Mouse (Mus musculus) WW6 (cell line): ENCODE measurements at regions not wholly inside any gene's neighbourhood (a gene's known extent, or its start where the extent isn't known, plus 50 kb on each side); places are given as distances from the start of the nearest gene placed in this dataset.

ENCODE experiments used
- DNase-seq: peaks from one replicate; pipeline ENCODE4 v3.0.0-alpha.2; 2013; ENCODE audit warnings: low read depth, low spot score

DNA sequence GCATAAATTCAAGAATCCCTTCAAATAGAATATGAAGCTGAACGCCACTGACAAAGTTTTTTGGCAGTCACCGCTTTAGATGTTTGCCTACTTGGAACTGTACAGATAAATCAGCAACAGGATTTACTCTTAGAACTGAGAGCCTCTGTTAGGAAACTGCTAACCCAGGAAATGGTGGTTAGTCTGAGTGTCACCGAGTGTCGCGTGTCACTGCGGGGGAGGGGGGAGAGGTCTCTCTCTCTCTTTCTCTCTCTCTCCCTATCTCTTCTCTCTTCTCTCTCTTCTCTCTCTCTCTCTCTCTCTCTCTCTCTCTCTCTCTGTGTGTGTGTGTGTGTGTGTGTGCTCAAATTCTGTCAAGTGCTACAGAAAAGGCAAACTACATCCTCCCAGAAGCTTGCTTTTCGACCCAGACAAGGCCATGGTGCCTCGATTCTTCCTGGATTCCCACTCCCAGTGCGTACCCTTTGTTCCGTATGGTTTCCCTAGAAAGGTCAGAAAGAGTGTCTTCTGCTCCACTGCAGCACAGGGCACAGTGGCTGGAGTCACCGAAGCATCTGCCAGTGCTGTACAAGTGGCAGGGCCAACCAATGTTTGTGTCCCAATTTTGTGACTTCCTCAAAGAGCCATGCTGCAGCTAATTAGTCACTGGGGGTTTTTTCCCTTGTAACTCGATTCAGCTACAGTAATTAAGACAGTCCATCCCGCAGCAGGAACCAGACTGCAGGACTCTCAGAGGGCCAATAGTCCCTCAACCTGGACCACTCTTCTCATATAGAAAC is 87.0 kb downstream of the Cog6 start:
- no peak for DNase-seq

DNA sequence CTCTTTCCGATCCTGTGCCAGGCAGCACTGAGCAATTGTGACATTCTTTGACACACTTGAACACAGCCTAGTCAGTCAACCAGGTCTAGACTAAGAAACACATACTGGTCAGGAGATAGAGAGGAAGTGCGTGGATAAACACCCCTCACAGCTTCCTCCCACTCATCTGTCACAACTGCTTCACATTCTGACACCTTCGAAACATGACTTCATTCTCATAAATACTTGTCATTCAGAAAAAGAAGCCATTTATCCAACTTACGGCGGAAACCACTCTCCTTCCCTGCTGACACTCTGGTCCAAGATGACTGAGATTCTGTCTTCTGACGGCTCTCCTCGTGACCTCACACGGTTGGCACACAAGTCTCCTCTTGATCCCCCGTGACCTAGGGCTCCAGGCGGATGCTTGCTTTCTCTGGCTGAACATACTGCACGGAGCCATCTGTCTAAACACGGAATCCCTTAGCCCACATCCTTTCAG is 89.6 kb downstream of the Cog6 start:
- DNase-seq: no peak

DNA sequence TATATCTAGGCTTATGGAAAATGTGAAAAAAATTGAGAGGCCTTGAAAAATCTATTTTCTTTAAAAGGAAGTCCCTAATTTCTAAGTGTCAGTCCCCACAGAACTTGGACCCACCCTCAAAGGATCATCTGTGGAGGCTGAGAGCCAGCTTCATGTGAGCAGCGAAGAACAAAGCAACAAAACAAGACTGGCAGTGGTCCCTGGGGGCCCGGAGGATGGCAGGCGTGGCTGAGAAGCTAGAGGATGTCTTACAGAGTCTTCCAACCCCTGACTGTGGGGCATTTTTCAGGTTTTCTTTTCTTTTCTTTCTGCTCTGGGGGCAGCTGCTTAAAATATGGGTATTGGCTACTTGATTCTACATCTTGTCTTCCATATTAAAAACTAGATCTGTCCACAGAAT is 90.5 kb downstream of the Cog6 start:
- DNase-seq: no peak

DNA sequence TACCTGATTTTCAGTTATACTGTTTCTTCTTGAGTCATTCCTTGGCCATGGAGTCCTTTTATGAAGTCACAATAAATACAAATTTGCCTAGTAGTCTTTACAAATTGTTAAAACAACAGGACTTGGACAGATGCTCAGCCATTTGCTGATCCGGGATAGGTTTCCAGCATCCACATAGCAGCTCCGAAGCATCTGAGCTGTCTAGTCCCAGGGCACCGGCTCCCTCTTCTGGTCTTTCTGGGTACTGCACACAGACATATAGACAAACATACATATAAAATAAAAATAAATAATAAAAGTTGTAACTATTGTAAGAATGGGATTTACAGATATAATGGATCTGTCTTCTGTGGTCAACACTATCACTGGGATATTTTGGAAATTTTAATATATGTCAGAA is 91.8 kb downstream of the Cog6 start:
- peak; percentile 4 for DNase-seq

DNA sequence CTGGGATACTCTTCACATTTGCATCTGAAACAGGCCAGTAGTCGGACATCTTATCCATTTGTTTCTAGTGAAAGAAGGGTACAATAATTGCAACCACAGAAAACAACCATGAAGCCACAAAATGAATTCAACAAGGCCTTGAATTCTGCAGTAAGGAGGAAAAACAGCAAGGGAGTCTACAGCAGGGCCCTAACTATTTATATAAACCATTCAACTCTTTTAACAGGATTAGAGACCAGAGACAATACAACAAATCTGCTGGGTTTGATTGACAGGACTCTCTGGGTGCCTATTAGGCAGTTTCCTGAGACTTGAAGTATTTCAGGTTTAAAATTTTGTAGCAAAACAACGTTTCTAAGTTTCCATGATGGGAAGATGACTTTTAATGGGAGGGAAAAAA is 92.4 kb downstream of the Cog6 start:
- no peak for DNase-seq

DNA sequence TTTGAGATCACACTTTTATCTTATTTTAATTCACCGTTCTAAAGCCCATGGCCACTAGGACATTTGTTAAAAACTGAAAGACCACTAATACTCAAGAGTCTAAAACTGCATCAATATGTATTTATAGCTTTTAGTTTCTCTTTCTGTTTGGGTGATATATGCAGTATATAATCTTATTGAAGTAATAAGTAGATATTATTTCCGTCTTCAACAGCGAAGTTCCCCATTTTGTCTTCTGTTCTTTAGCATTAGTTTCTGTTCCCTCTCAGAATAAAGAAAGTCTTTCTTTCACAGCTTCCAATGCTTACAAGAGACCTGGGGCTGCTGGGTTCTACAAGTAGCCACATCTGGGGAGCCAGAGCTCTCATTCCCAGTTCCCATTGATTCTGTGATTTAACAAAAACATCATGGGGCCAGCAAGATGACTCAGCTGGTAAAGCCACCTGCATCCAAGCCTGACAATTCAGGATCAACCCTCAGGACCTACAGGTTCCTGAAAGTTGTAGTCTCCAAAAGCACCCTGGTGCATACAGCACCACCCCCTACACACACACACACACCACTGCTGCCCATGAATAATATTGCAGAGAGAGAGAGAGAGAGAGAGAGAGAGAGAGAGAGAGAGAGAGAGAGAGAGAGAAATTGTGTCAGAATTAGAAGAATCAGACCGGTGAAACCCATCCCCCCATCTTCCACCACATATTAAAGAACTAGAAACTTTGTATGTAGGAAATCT is 93.0 kb downstream of the Cog6 start:
- no peak for DNase-seq

DNA sequence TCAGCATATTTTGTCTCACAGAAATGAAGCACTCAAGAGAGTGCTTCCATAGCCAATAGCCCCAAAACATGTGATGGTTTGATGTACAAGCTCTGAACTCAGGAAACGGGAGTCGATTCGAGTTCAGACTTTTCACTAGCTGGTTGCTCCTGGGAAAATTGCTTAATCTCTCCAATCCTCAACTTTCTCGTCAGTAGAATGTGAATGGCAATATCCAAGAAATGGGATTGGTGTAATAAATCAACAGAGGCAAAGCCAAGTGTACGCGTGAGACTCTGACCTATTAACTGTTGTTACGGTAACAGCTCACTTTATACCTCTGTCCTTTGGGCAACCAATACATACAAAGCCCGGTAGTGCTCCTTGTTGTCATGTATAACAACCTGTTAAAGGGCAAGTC is 94.6 kb downstream of the Cog6 start:
- no peak for DNase-seq

DNA sequence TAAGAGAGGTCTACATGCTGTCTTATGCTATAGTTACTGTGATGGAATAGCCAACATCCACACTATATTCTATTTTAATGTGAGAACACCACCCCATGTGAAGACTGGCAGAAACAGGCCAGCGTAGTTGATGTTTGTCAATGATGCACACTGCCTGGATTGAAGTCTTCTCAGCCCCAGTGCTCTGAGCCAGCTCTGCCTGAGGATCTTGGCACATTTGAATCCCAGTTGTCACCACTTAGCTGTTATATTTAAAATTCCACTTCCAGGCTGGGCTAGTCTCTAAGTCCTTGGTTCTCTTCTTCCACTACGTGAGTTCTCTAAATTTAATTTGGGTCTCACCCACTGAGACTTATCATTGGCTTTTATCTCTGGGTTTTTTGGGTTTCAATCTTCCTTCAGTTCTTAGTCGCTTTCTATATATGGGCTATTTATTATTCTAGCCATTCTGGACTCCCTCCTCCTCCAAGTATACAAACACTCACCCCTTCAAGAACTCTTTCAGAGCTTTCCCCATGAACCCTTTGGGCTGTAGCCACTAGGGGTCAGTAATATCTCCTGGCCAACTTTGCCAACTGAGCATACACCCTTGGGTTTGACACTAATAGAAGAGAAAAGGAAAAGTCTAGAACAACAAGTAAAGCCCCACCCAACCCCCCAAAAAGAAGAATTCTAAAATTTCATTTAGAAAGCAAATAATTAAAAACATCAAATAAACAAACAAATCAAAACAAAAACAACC is 110.0 kb downstream of the Cog6 start:
- no peak for DNase-seq

DNA sequence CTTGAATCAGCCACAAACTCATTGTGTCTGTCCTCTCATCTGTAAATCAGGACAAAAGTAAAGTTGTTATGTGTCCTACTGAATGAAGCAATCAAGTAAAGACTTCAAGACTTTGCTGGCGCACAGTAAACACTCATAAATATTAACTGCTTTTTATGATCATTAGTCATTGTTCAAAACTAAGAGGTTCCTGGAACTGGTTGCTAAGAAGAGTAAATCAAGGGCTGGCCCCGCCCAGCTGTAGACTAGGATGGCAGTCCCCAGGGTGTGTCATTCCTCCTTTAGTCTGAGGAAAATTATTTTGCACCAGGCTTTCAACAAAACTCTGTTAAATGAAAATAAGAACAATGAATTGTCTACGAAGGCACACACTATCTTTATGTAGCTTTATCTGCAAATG is 113.0 kb downstream of the Cog6 start:
- DNase-seq: no peak

DNA sequence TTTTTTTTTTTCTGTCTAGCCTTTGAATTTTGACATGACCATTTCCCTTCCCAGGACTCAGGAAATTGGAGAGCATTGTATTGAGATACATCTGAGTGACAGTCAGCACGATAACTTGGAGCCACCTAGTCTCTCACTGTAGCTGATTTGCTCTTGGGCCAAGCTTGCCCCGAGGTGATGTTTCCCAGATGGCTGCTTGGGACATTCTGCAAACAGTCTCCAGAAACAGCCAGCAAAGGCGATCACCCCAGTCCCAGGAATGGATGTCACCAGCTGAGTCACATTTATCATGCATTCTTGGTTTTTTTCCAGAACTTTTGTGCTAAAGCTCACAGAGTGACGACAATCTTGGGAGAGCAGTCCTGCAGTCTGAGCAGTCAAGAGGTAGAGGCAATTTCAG is 119.4 kb downstream of the Cog6 start:
- DNase-seq: no peak

DNA sequence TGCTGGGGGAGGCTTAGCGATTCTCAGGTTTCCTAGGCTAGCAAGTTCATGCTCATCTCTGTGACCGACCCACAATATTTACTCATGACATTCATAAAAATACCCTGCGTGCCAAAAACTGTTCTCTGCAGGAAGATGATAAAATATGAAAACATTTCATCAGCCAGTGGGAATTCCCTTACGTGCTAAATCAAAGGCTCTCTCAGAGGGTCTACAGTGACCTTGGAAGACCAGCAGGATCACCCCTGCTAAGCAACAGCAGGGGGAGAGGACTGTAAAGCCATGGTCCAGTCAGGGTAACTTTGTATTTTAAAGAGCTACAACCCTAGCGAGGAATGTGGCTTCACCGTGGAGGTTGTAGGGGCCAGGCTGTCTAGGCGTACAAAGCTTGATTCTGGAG is 120.6 kb downstream of the Cog6 start:
- no peak for DNase-seq

DNA sequence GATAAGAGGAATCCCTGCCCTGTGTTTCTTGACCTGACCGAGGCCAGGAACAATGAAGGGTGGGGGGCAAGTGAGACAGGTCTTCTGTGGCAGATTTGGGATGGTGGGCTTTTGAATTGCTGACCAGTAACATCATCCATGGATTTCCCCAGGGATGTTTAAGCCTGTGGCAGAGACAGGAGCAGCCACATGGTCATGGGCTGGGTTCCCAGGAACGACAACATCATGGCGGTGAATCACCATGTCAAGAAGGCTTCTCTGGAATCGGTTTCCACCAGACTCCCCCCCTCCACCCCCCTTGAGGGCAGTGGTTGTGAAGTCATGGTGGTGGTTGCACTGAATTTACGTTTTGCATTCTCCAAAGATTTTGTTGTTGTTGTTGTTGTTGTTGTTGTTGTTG is 121.3 kb downstream of the Cog6 start:
- no peak for DNase-seq

DNA sequence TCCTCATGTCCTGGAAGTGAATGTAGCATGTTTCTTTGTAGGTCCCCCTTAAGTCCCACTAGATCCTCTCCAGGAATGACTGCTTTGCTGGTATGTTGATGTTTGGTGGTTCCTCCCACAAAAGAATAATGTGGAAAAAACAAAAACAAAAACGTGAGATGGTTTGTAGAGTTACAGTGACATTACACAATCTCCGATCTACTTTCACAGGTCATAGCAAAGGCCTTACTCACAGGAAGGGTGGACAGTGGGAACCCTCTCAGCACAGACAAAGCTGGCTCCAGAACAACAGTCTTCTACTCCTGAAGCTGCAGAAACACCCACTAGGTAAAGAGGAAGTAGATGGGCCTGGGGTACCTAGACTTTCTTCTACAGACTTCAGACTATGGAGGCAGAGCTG is 122.2 kb downstream of the Cog6 start:
- DNase-seq: no peak

DNA sequence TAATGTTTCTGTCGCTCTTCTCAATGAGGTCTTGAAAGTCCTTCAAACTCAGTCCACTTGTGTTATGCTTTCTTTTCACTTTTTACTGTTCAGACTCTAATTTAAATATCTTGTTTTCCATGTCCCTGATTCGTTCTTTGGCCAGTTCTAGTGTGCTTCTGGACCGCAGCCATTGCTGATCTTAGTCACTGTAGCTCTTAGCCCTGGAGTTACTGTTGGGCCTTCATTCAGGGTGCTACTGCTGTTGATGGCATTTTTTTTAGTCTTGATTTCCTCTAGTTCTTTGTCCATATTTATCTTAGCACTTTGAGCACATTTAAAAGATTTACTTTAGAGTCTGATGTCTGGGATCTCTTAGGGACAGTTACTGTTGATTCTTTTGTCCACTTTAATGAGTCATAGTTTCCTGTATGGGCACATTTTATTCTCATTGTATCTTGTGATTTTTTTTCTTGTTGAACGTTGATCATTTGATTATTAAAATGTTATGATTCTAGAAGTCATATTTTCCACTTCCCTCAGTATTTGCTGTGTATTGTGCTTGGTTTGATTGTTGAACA is 127.8 kb downstream of the Cog6 start:
- no peak for DNase-seq

DNA sequence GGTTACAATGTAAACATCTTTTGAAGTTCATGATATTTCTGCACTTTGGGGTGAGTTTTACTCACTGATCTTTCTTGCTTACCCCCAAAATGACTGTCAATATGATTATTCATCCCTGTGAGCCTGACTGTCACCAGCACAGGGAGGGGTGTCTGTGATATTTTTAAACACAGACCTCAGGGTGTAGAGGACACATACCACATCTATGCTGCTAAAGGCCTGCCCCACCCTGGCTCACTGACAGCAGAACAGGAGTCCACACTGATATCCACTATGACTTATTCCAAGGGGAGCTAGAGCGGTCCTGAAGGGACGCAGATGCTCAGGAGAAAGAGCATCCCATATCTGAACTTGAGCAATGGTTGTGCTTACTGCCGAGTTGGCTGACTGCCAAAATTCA is 135.1 kb downstream of the Cog6 start:
- no peak for DNase-seq

DNA sequence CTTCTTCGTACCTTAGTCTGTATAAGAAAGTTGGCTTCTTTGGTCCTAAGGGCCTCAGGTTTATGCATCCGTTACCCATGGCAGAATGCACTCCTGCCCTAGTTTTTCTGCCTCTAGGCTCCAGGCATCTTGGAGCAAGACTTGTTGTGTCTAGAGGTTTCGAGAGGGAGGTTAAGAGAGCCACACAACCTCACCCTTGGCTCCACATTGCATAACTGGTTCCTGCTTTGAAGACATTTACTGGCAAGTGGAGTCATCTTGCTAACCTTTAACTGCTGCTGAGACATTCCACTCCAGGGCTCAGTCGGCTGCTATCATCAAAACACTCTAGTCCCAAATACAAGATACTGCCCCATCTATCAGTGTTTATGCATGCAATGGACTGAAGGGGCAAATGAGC is 135.9 kb downstream of the Cog6 start:
- no peak for DNase-seq

DNA sequence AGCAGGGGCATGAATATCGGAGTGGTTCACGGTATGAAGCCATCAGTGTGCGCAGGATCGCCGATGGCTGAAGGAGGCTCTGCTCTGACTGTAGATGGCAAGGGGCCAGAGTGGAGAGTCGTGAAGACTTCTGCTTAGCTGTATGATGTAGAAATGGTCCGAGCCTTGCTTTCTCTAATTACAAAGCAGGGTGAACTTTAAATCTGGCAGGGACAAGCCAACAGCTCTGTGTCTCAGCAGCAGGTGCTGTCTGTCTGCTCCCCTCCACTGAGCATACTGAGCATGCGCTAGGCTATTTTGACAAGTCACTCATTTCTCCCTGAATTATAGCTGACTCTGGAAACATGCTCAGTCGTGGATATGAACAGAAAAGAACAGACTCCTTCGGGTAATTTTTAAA is 137.3 kb downstream of the Cog6 start:
- no peak for DNase-seq

DNA sequence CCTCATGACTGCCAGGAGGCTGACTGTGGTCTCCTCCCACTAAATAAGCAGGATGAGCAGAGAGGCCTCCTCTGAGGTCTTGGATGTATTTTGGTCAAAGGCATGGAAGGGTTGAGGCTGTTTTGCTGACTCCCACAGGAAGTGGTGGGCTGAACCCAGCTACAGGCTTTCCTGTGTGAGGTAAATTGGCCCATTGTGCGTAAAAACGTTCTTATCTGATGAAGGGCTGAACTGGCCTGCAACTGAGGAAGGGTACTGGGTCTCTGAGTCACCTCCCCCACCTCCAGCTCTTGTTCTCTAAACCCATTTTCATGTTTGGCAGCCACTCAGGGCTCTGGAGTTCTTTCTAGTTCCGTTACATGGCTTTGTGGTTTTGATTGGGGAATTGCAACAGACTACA is 138.7 kb downstream of the Cog6 start:
- DNase-seq: no peak

DNA sequence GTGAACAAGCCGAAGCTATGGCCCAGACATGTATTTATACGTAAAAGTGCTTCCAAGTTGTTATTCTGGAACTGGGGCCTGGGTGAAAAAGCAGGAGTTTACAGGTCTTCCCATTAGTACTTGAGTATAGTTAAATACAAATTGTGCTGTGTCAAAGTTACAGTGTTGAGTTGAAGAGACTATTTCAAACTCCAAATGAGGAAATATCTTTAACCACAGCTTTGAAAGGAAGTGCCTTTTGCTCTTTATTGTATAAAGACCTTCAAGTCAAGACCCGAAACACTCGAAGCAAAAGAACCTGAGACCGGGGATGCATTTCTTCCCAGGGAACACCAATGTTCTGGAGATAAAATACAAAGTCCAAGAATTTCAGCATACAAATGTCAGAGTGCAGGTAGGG is 144.8 kb downstream of the Cog6 start:
- no peak for DNase-seq

DNA sequence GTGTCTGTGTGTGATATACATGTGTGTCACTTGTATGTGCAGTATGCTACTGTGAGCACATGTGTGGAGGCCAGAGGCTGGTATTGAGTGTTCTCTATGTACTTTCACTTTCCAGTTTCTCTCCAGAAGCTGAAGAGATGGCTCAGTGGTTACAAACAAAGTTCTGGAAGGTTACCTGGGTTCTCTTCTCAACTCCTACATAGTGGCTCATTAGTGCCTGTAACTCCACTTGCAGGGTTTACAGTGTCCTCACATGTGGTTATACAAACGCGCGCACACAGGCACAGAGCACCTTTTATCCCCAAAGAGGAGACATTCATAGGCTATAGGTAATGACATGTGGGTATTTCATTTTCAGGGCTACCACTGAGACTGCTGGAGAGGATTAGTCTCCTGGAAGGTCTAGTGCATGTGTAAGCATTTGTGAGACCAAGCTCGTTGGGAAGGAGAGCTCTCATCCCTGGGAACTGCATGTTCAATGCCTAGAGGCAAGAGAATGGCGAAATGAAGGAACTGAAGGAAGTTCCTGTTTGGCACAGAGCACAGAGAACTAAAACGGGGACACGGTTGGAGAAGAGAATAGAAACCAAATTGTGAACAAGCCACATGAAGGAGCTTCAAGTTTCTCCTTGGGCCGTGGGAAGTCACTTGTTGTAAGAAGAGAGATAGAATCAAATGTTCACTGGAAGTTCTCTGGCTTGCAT is 153.7 kb downstream of the Cog6 start:
- no peak for DNase-seq

DNA sequence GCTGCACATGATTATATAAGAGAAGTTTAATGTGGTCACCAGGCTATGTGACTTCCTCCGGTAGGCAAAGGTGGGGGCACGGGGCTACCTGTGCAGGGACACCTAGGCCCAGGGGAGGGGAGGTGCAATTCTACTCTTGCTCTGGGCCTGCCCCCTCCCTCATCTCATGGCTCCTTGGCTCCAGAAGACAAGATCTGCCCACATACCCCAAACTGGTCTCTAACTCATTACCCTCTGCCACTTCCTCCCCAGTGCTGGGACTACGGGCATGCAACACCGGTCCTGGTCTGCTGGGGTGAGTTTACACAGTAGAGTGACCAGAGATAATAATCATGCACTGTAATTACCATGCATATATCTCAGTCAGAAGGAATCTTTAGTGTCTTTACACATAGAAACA is 155.0 kb downstream of the Cog6 start:
- DNase-seq: no peak

DNA sequence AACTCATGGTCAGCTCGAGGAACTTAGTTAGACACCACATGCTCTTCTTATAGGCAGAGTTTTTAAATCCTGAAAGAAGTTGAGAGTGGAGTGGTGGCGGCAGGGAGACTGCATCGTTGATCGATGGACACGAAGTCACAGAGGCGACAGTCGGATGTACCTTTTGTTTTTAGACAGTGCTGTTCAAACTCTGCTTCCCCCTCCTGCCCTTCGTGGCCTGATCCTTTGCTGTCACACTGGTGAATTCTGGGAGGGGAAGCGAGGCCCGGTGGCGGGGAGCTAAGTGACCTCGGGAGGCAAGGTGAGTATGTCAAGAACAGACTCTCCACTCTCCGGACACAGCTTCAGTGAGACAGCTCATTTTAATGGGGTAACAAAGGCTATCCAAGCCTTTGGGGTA is 155.5 kb downstream of the Cog6 start:
- DNase-seq: no peak
